In genomic region chr11:43495532-43495931, GRCm38 (mm10) we compare ENCODE assay signal across 9 mouse cellular contexts. TPM values are rescaled to one million over a fixed set of nuclear protein-coding genes. Genes with fewer than 3 reads are reported as not detected.
A peak's percentile ranks its signal among the peaks of the same experiment; 100 is the strongest.
DNase-seq lines count a peak whose midpoint lies in the region; ATAC-seq and TF ChIP-seq lines count a peak whose summit lies in the region.
"Had no signal": no experiment of that assay in that cellular context is flagged by ENCODE, and none has a peak within 500 bp of the region (broad histone marks: within the 10 kb centered on the region; RNA-seq: fewer than 3 reads in every experiment).

No protein-coding gene starts in this region.

- WGBS in heart, adult 2 months = 20% methylated on average over 3 of the region's 3 CpGs
- 68% methylated on average over 3 of the region's 3 CpGs for WGBS in hindbrain, embryonic 12.5 days

- H3K27ac ChIP-seq in heart, adult 2 months = no peak overlapping the region
- no peak overlapping the region for H3K27ac ChIP-seq in hindbrain, embryonic 12.5 days
- H3K27ac ChIP-seq: layer of hippocampus, adult 2 months had no signal

- no peaks in the 10 kb centered on the region for H3K27me3 ChIP-seq in heart, adult 2 months (ENCODE audit: control insufficient read depth, insufficient read depth, low read length)
- no peaks in the 10 kb centered on the region for H3K27me3 ChIP-seq in hindbrain, embryonic 12.5 days

- TF ChIP-seq EP300 in heart, adult 2 months (IDR thresholded peaks at IDR 0.05; ENCODE audit: insufficient read depth, low read depth, low read length) = no peak

- TF ChIP-seq CTCF in heart, adult 2 months (IDR thresholded peaks at IDR 0.05) = no peak

- H3K9ac ChIP-seq in heart, adult 2 months (ENCODE audit: low read depth, low read length) = no peak overlapping the region
- H3K9ac ChIP-seq in hindbrain, embryonic 12.5 days = no peak overlapping the region

- H3K36me3 ChIP-seq in heart, adult 2 months (ENCODE audit: control insufficient read depth, insufficient read depth, low read length) = no peaks in the 10 kb centered on the region
- no peaks in the 10 kb centered on the region for H3K36me3 ChIP-seq in hindbrain, embryonic 12.5 days

- peaks cover 7% of the 10 kb centered on the region for H3K9me3 ChIP-seq in hindbrain, embryonic 12.5 days (replicated peaks)

- DNase-seq in heart, adult 2 months = peak; percentile 48 to 50
- DNase-seq in heart, postnatal 25 days (ENCODE audit: low spot score) = no peak
- DNase-seq in 3134 (ENCODE audit: extremely low read depth, insufficient read length, low spot score) = peak; percentile 57
- peak; percentile 90 for DNase-seq in adrenal gland, postnatal 10 days
- DNase-seq in left cerebral cortex, adult 8-10 months (ENCODE audit: low spot score in 2 of 2) = peak; percentile 20 to 43
- DNase-seq in telencephalon, adult 2 months (ENCODE audit: low read depth, low spot score) = peak; percentile 36
- DNase-seq in spleen, adult 18-20 months = no peak

- no peak for ATAC-seq in hindbrain, embryonic 12.5 days (ENCODE audit: low FRiP score)

- H3K79me2 ChIP-seq in heart, adult 2 months (replicated peaks; ENCODE audit: control insufficient read depth, insufficient read depth, low read length) = no peaks in the 10 kb centered on the region

- intact Hi-C loops in heart, adult 2 months (cut with DNase I) = loop anchor here (2.0 kb wide), 1 partner anchor 65 kb away; no protein-coding TSS in a partner anchor
- intact Hi-C loops in heart, postnatal 25 days (cut with DNase I) = loop anchor here (2.0 to 10.0 kb wide), 4 partner anchors 61 to 959 kb away; no protein-coding TSS in a partner anchor

- H3K4me2 ChIP-seq in hindbrain, embryonic 12.5 days (replicated peaks) = no peak overlapping the region

- H3K4me1 ChIP-seq in heart, adult 2 months (ENCODE audit: control insufficient read depth, insufficient read depth, low read length) = peaks cover 1% of the 10 kb centered on the region; the same call in 1 of the 2 replicates
- H3K4me1 ChIP-seq in hindbrain, embryonic 12.5 days = 0 out of 2 replicates have a peak, but pooled peaks cover 4% of the 10 kb centered on the region

- TF ChIP-seq POLR2A in heart, adult 2 months (IDR thresholded peaks at IDR 0.05; ENCODE audit: insufficient read depth, low read depth, low read length) = no peak

- no peak overlapping the region for H3K4me3 ChIP-seq in heart, adult 2 months
- H3K4me3 ChIP-seq in hindbrain, embryonic 12.5 days = no peak overlapping the region
- H3K4me3 ChIP-seq: layer of hippocampus, adult 2 months had no signal

RNA-seq across cellular contexts. Expression of gene C1qtnf2, which starts 21.5 kb away (rescaled TPM):
- 1 to 10 TPM; 4.7 to 5.3 TPM for total RNA-seq in heart, adult 2 months (2021)
- polyA plus RNA-seq in heart, adult 2 months (2012; rRNA removed) = 7.8 and 10.8 TPM in 2 replicates
- 1 to 10 TPM; 6.7 to 6.9 TPM for total RNA-seq in heart, postnatal 25 days (2021)
- 10 to 100 TPM; 11.7 to 12.1 TPM for total RNA-seq in adrenal gland, postnatal 10 days (2021)
- total RNA-seq in left cerebral cortex, adult 8-10 months (2022) = 1 to 10 TPM; 1.7 to 3.7 (median 2.1) TPM
- polyA plus RNA-seq in hindbrain, embryonic 12.5 days (2016; fragmentation: Nextera tagmentation; extraction: Ambion mirVana) = 5.2 and 5.4 TPM in 2 replicates

RNA-seq across cellular contexts. Expression of gene Ccnjl, which starts 33.1 kb away (rescaled TPM):
- 1 to 10 TPM; 2.1 to 3.0 TPM for total RNA-seq in heart, adult 2 months (2021)
- 2.0 and 2.9 TPM in 2 replicates for polyA plus RNA-seq in heart, adult 2 months (2012; rRNA removed)
- total RNA-seq in heart, postnatal 25 days (2021) = 1 to 10 TPM; 2.3 to 3.5 TPM
- total RNA-seq in adrenal gland, postnatal 10 days (2021) = 1 to 10 TPM; 8.4 to 9.9 TPM
- 1 to 10 TPM; 2.8 to 4.0 (median 3.2) TPM for total RNA-seq in left cerebral cortex, adult 8-10 months (2022)
- polyA plus RNA-seq in hindbrain, embryonic 12.5 days (2016; fragmentation: Nextera tagmentation; extraction: Ambion mirVana) = 27.6 and 29.6 TPM in 2 replicates

Comparison
In these comparisons a context has a peak if more than half of its experiments do, and no peak if none do; other contexts are left out.
1. DNase-seq: peak in heart, adult 2 months (2 of 2), 3134 (single experiment), adrenal gland, postnatal 10 days (single experiment), left cerebral cortex, adult 8-10 months (2 of 2) and telencephalon, adult 2 months (single experiment); none in heart, postnatal 25 days (single experiment) and spleen, adult 18-20 months (0 of 2).